ENCODE assay signal across 16 mouse cellular contexts in the genomic region with DNA sequence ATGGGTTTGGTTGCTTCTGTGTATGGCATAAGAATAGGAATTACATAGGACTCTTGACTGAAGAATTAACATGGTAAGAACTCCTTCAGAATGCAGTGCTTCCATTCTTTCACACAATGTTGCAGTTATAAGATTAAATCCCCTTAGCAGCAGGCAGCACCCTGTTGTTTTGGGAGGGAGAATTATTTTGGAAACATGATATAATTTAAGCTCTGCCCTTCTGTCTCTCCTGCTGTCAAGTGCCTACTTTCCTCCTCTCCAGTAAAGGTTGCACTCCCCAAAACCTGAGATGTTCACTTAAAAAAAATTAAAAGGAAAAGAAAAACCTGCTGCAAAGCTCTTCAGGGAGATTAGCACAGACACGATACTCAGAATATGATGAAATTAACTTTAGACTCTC.
"Had no signal": no experiment of that assay in that cellular context is flagged by ENCODE, and none has a peak within 500 bp of the region (broad histone marks: within the 10 kb centered on the region; RNA-seq: fewer than 3 reads in every experiment).

No protein-coding gene starts in this region.

- H3K9ac ChIP-seq: neural tube, embryonic 12.5 days; neural tube, embryonic 13.5 days; stomach, embryonic 15.5 days had no signal

- H3K4me1 ChIP-seq: neural tube, embryonic 12.5 days; stomach, embryonic 15.5 days had no signal

- DNase-seq: retina, postnatal 1 day; right cerebral cortex, adult 18-20 months; right cerebral cortex, postnatal 14 days; right cerebral cortex, postnatal 25 days; right cerebral cortex, postnatal 4 days; spleen, adult 18-20 months; thymus, adult 18-20 months; thymus, adult 2 months; thymus, postnatal 14 days; thymus, postnatal 25 days; thymus, postnatal 36 days; thymus, postnatal 4 days had no signal

- H3K9me3 ChIP-seq: neural tube, embryonic 12.5 days; neural tube, embryonic 13.5 days; stomach, embryonic 15.5 days had no signal

- H3K27ac ChIP-seq: neural tube, embryonic 12.5 days; neural tube, embryonic 13.5 days; stomach, embryonic 15.5 days; stomach, postnatal 0 days had no signal

- H3K4me2 ChIP-seq: neural tube, embryonic 12.5 days; neural tube, embryonic 13.5 days; stomach, embryonic 15.5 days had no signal

- H3K27me3 ChIP-seq: neural tube, embryonic 12.5 days; neural tube, embryonic 13.5 days; stomach, embryonic 15.5 days had no signal

- H3K4me3 ChIP-seq: neural tube, embryonic 12.5 days; neural tube, embryonic 13.5 days; stomach, embryonic 15.5 days had no signal

- H3K36me3 ChIP-seq: neural tube, embryonic 12.5 days; neural tube, embryonic 13.5 days; stomach, embryonic 15.5 days had no signal
